Mouse (Mus musculus): ENCODE results near the gene Rnf150. TPM values are rescaled to one million over a fixed set of nuclear protein-coding genes. Genes with fewer than 3 reads are reported as not detected.

The Rnf150 gene
- polyA plus RNA-seq, 1 experiment = 3.5 TPM

- no peaks in the 10 kb centered on the region for H3K27me3 ChIP-seq (ENCODE audit: control insufficient read depth, insufficient read depth, insufficient read length)
- TF ChIP-seq FOSL1 (IDR thresholded peaks at IDR 0.05; ENCODE audit: insufficient read depth, low read length, poor library complexity, severe bottlenecking) = no peak
- no peak for TF ChIP-seq CTCF (IDR thresholded peaks at IDR 0.05; ENCODE audit: control insufficient read depth, insufficient read depth, insufficient read length)
- TF ChIP-seq MAX (IDR thresholded peaks at IDR 0.05) = peak; percentile 13
- peak; percentile 60 for TF ChIP-seq MYOD1 (IDR thresholded peaks at IDR 0.05; ENCODE audit: control insufficient read depth, insufficient read length, low read depth)
- H3ac ChIP-seq (ENCODE audit: control insufficient read depth, insufficient read length, low read depth) = peak overlapping the region; percentile 52
- no peaks in the 10 kb centered on the region for H3K79me2 ChIP-seq (ENCODE audit: control insufficient read depth, insufficient read depth)
- H3K79me3 ChIP-seq (ENCODE audit: low read depth) = no peaks in the 10 kb centered on the region
- no peaks in the 10 kb centered on the region for H3K36me3 ChIP-seq (ENCODE audit: control insufficient read depth, insufficient read depth)
- H3K4me3 ChIP-seq (ENCODE audit: insufficient read depth, poor library complexity, severe bottlenecking) = no peak overlapping the region
These were observed 104.9 kb downstream of the Rnf150 start for GRCm38 (mm10) chr8:82967879-82968678.

GRCm38 (mm10) chr8:82969967-82970366, 106.8 kb downstream of the Rnf150 start:
- H3K79me3 ChIP-seq (ENCODE audit: low read depth) = no peaks in the 10 kb centered on the region
- no peaks in the 10 kb centered on the region for H3K79me2 ChIP-seq (ENCODE audit: control insufficient read depth, insufficient read depth)
- H3ac ChIP-seq (ENCODE audit: control insufficient read depth, insufficient read length, low read depth) = no peak overlapping the region
- H3K27me3 ChIP-seq (ENCODE audit: control insufficient read depth, insufficient read depth, insufficient read length) = no peaks in the 10 kb centered on the region
- no peak overlapping the region for H3K4me3 ChIP-seq (ENCODE audit: insufficient read depth, poor library complexity, severe bottlenecking)
- TF ChIP-seq USF1 (IDR thresholded peaks at IDR 0.05; ENCODE audit: low read depth) (no peak), CTCF (IDR thresholded peaks at IDR 0.05; ENCODE audit: control insufficient read depth, insufficient read depth, insufficient read length) (no peak), MYOD1 (IDR thresholded peaks at IDR 0.05; ENCODE audit: control insufficient read depth, insufficient read length, low read depth) (no peak), FOSL1 (IDR thresholded peaks at IDR 0.05; ENCODE audit: insufficient read depth, low read length, poor library complexity, severe bottlenecking) (no peak), CEBPB (IDR thresholded peaks at IDR 0.05; ENCODE audit: low read depth) (no peak), MAX (IDR thresholded peaks at IDR 0.05) (no peak), MYOG (IDR thresholded peaks at IDR 0.05; ENCODE audit: control insufficient read depth, extremely low read depth, insufficient read length) (no peak)
- no peaks in the 10 kb centered on the region for H3K36me3 ChIP-seq (ENCODE audit: control insufficient read depth, insufficient read depth)

- Histone ChIP-seq H3K36me3 (ENCODE audit: control insufficient read depth, insufficient read depth) (no peaks in the 10 kb centered on the region), H3K79me3 (ENCODE audit: low read depth) (no peaks in the 10 kb centered on the region), H3K4me3 (ENCODE audit: insufficient read depth, poor library complexity, severe bottlenecking) (no peak overlapping the region), H3K27me3 (ENCODE audit: control insufficient read depth, insufficient read depth, insufficient read length) (no peaks in the 10 kb centered on the region), H3K79me2 (ENCODE audit: control insufficient read depth, insufficient read depth) (no peaks in the 10 kb centered on the region), H3ac (ENCODE audit: control insufficient read depth, insufficient read length, low read depth) (no peak overlapping the region)
- no peak for TF ChIP-seq MYOD1 (IDR thresholded peaks at IDR 0.05; ENCODE audit: control insufficient read depth, insufficient read length, low read depth)
- no peak for TF ChIP-seq MYOG (IDR thresholded peaks at IDR 0.05; ENCODE audit: control insufficient read depth, extremely low read depth, insufficient read length)
- TF ChIP-seq CEBPB (IDR thresholded peaks at IDR 0.05; ENCODE audit: low read depth) = no peak
- no peak for TF ChIP-seq FOSL1 (IDR thresholded peaks at IDR 0.05; ENCODE audit: insufficient read depth, low read length, poor library complexity, severe bottlenecking)
- no peak for TF ChIP-seq USF1 (IDR thresholded peaks at IDR 0.05; ENCODE audit: low read depth)
- TF ChIP-seq CTCF (IDR thresholded peaks at IDR 0.05; ENCODE audit: control insufficient read depth, insufficient read depth, insufficient read length) = no peak
- TF ChIP-seq MAX (IDR thresholded peaks at IDR 0.05) = no peak
These were observed 109.7 kb downstream of the Rnf150 start for GRCm38 (mm10) chr8:82972812-82973211.

- Histone ChIP-seq H3K36me3 (ENCODE audit: control insufficient read depth, insufficient read depth) (no peaks in the 10 kb centered on the region), H3K79me3 (ENCODE audit: low read depth) (no peaks in the 10 kb centered on the region), H3K4me3 (ENCODE audit: insufficient read depth, poor library complexity, severe bottlenecking) (no peak overlapping the region), H3ac (ENCODE audit: control insufficient read depth, insufficient read length, low read depth) (no peak overlapping the region), H3K79me2 (ENCODE audit: control insufficient read depth, insufficient read depth) (no peaks in the 10 kb centered on the region), H3K27me3 (ENCODE audit: control insufficient read depth, insufficient read depth, insufficient read length) (no peaks in the 10 kb centered on the region)
- TF ChIP-seq CEBPB (IDR thresholded peaks at IDR 0.05; ENCODE audit: low read depth) (no peak), MAX (IDR thresholded peaks at IDR 0.05) (no peak), USF1 (IDR thresholded peaks at IDR 0.05; ENCODE audit: low read depth) (no peak), FOSL1 (IDR thresholded peaks at IDR 0.05; ENCODE audit: insufficient read depth, low read length, poor library complexity, severe bottlenecking) (no peak), MYOD1 (IDR thresholded peaks at IDR 0.05; ENCODE audit: control insufficient read depth, insufficient read length, low read depth) (no peak), MYOG (IDR thresholded peaks at IDR 0.05; ENCODE audit: control insufficient read depth, extremely low read depth, insufficient read length) (no peak), CTCF (IDR thresholded peaks at IDR 0.05; ENCODE audit: control insufficient read depth, insufficient read depth, insufficient read length) (no peak)
These were observed 110.2 kb downstream of the Rnf150 start for GRCm38 (mm10) chr8:82973331-82973730.

- TF ChIP-seq MYOG (IDR thresholded peaks at IDR 0.05; ENCODE audit: control insufficient read depth, extremely low read depth, insufficient read length) (no peak), FOSL1 (IDR thresholded peaks at IDR 0.05; ENCODE audit: insufficient read depth, low read length, poor library complexity, severe bottlenecking) (no peak), MYOD1 (IDR thresholded peaks at IDR 0.05; ENCODE audit: control insufficient read depth, insufficient read length, low read depth) (no peak), CTCF (IDR thresholded peaks at IDR 0.05; ENCODE audit: control insufficient read depth, insufficient read depth, insufficient read length) (no peak), USF1 (IDR thresholded peaks at IDR 0.05; ENCODE audit: low read depth) (no peak), MAX (IDR thresholded peaks at IDR 0.05) (no peak), CEBPB (IDR thresholded peaks at IDR 0.05; ENCODE audit: low read depth) (no peak)
- H3K4me3 ChIP-seq (ENCODE audit: insufficient read depth, poor library complexity, severe bottlenecking) = no peak overlapping the region
- H3K27me3 ChIP-seq (ENCODE audit: control insufficient read depth, insufficient read depth, insufficient read length) = no peaks in the 10 kb centered on the region
- H3K36me3 ChIP-seq (ENCODE audit: control insufficient read depth, insufficient read depth) = no peaks in the 10 kb centered on the region
- H3K79me2 ChIP-seq (ENCODE audit: control insufficient read depth, insufficient read depth) = no peaks in the 10 kb centered on the region
- H3K79me3 ChIP-seq (ENCODE audit: low read depth) = no peaks in the 10 kb centered on the region
- no peak overlapping the region for H3ac ChIP-seq (ENCODE audit: control insufficient read depth, insufficient read length, low read depth)
These were observed 118.2 kb downstream of the Rnf150 start for GRCm38 (mm10) chr8:82981244-82981855.

Measured in C2C12 (cell line).